Mouse (Mus musculus) stomach, postnatal 0 days (tissue): ENCODE measurements at regions not wholly inside any gene's neighbourhood (a gene's known extent, or its start where the extent isn't known, plus 50 kb on each side); places are given as distances from the start of the nearest gene placed in this dataset.

Experiments used
- CTCF ChIP-seq: IDR thresholded peaks from 2 replicates; pipeline ENCODE4 v1.5.1; 2016; ENCODE audit warnings: antibody characterized with exemption, low read depth, mild to moderate bottlenecking, moderate library complexity
- EP300 ChIP-seq: optimal IDR thresholded peaks from 2 replicates; pipeline ENCODE3; 2016; ENCODE audit warnings: antibody characterized with exemption

- TF ChIP-seq CTCF, result no peak
- TF ChIP-seq EP300, result no peak
Observed at GRCm38 (mm10) chr16:87172395-87172794, 181.6 kb upstream of the N6amt1 start.
